Mouse (Mus musculus): ENCODE data around the gene Clk2.
A peak's percentile ranks its signal among the peaks of the same experiment; 100 is the strongest.
"Not testable (repeated sequence)": the region's sequence is repeated elsewhere in the genome, so short reads cannot be mapped to it uniquely, and the experiment has no call there.

The Clk2 gene

DNA sequence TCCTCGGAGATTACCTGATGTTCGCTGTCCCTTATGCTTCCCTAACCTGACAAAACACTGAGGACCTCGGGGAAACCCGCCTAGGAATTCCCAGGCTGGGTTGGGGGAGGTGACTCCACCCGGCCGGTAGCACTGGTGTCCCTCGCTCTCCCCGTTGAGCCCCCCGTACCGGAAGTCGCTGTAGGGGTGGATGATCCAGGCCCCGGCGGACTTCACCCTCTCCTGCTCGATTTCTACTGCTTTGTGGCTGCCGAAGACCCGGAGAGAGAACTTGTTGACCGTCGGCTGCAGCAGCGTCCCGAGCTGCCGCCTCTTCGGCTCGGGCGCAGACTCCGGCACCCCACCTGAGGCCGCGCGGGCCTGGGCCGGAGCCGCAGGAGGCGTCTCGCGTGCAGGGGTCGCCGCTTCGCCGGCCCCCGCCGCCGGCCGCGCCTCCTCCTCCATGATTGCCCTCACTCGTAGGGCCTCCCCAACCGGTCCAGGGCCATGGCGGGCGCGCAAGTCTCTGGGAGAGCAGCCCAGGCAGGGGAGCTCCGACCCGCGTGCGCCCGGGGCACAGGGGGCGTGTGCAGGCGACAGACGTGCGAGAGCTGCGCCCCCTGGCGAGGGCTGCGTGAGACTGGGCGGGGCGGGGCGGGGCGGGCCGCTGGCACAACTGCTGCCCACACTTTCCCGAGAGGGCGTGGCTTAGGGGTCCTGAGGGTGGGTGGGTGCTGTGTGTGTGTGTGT lies 4.8 kb upstream of the Clk2 start, which contains the start of gene Hcn3:
TSS of gene Hcn3 (minus strand) at position 581 of the 729 bp plus-strand sequence.
- DNase-seq (ENCODE audit: low read depth, low spot score) = peak; percentile 82

DNA sequence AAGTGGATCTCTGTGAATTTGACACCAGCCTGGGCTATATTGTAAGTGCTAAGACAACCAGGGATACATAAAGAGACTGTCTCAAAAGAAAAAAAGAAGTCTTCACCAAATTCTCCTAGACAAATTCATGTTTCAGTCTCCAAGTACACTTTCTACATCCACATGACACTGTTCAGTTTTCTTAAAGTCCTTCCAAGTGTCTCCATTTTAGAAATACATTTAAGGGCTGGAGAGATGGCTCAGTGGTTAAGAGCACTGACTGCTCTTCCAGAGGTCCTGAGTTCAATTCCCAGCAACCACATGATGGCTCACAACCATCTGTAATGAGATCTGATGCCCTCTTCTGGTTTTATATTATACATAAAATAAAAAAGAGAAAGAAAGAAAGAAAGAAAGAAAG lies 3.4 kb upstream of the Clk2 start:
- DNase-seq (ENCODE audit: low read depth, low spot score) = not testable (repeated sequence)

DNA sequence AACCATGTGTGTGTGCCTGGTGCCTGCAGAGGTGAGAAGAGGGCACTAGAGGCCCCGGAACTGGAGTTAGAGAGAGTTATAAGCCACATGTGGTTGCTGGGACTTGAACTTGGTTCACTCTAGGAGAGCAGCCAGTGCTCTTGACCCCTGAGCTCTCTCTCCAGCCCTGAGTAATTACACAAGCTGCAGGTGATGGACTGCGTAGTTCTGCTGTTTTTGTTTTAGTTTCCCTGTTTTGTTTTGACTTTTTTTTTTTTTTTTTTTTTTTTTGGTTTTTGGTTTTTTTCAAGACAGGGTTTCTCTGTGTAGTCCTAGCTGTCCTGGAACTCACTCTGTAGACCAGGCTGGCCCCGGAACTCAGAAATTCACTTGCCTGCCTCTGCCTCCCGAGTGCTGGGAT lies 2.8 kb upstream of the Clk2 start:
- no peak for DNase-seq (ENCODE audit: low read depth, low spot score)

DNA sequence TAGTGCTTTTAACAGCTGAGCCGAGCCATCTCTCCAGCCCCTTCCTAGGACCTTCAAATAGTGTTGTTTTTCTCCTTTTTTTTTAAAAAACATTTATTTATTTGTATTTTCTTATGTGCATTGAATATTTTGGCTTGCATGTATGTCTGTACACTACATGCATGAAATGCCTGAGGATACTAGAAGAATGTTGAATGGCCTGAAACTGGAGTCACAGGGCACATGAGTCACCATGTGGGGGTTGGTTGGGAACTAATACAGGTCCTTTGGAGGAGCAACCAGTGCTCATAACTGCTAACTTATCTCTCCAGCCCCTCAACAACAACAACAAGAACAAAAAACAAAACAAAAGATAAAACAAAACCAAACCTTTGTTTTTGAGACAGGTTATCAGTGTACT lies 1.5 kb upstream of the Clk2 start:
- DNase-seq (ENCODE audit: low read depth, low spot score) = no peak

DNA sequence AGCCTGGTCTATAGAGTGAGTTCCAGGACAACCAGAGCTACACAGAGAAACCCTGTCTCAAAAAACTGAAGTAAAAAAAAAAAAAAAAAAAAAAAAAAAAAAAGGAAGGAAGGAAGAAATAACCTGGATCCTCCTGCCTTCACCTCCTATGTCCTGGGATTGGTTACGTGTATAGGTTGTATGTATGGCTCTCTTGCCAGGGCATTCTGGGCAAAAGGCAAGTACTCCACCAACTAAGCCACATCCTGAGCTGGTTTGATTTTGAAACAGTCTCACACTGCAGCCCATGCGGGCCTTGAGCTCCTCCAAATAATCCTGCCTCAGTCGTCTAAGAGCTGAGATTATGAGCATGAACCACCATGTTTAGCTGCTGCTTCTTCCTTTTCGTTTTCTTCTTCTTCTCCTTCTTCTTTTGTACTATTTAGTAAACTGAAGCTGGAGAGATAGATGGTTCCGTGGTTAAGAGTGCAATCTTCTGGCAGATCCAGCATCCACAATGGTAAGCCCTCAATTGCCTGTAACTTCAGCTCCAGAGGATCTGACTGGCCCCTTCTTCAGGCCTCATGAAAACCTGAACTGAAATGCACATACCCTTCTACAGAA lies 851 bp upstream of the Clk2 start:
- DNase-seq (ENCODE audit: low read depth, low spot score) = no peak

DNA sequence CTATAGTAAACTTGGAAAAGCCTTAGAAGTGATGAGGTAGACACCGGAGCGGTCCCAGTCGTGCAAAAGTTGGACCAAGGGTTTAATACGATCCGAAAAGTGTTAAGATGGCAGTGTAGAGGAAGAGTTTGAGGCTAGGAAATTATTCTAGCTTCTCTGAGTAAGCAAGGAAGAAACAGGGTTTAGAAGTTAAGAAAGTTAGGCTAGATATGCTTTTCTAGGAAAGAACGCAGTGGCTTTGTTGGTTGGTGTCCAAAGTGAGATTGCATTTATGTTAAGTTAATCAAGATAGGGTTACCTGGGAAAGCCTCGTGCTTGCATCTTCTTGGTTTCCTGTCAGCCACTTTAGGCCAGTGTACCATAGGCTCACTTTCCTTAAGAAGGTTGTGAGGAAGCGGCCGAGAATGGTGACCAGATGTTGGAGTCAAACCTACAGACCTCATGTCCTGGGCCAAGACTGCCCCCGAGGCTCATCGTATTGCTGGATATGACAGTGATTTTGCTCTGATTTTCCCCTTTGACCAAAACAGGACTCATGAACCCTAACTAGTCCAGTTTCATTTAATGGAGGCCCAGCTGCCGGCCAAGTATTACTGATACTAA lies 774 bp downstream of the Clk2 start:
- DNase-seq (ENCODE audit: low read depth, low spot score) = no peak

DNA sequence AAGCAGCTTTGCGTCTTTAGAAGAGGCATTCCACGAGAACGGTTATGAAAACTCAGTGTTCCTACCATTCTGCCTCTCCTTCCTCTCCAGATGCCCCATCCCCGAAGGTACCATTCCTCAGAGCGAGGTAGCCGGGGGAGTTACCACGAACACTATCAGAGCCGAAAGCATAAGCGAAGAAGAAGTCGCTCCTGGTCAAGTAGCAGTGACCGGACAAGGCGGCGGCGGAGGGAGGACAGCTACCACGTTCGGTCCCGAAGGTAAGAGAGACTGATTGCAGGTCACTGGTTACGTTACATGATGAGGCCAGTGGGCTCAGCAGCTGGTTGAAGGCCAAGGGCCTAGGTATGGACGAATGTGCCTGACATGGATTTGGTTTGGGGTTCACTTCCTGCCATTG lies 2.4 kb downstream of the Clk2 start:
- no peak for DNase-seq (ENCODE audit: low read depth, low spot score)

DNA sequence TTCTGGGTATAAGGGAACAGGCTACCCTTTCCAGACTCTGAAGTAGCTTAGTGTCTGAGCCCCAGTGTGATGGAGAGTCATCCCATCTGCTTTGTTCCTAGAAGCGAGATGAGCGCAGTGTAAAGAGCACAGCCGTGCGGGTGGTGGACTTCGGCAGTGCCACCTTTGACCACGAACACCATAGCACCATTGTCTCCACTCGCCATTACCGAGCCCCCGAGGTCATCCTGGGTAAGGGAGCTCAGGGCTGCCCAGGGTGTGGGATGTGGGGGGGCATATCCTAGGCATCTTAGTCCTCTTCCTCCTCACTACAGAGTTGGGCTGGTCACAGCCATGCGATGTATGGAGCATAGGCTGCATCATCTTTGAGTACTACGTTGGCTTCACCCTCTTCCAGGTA lies 10.2 kb downstream of the Clk2 start:
- no peak for DNase-seq (ENCODE audit: low read depth, low spot score)

DNA sequence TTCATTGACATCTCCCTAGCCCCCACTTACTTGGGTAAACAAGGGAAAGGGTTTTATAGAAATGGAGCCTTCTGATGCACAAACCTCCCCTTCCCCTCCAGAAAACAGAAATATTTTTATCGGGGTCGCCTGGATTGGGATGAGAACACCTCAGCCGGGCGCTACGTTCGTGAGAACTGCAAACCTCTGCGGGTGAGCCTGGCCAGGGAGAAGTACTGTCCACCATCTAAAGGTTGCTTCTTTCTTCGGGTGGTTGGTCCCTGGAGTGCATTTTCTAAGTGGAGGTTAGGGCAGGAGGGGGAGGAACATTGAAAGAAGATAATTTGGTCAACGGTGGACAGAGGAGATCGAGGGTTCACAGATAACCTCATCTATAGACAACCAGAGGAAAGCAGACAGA lies 10.9 kb downstream of the Clk2 start:
- DNase-seq (ENCODE audit: low read depth, low spot score) = no peak

DNA sequence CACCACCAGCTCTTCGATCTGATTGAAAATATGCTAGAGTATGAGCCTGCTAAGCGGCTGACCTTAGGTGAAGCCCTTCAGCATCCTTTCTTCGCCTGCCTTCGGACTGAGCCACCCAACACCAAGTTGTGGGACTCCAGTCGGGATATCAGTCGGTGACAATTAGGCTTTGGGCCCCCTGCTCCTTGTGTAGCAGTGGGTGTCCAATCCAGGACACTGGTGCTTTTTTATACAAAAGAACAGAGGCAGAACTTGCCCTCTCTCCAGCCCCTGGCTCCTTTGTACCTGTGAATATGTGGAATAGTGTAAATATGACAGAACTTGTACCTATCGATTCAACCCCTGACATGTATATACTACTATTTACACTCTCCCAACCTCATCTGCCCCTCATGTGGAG lies 11.8 kb downstream of the Clk2 start:
- DNase-seq (ENCODE audit: low read depth, low spot score) = no peak

DNA sequence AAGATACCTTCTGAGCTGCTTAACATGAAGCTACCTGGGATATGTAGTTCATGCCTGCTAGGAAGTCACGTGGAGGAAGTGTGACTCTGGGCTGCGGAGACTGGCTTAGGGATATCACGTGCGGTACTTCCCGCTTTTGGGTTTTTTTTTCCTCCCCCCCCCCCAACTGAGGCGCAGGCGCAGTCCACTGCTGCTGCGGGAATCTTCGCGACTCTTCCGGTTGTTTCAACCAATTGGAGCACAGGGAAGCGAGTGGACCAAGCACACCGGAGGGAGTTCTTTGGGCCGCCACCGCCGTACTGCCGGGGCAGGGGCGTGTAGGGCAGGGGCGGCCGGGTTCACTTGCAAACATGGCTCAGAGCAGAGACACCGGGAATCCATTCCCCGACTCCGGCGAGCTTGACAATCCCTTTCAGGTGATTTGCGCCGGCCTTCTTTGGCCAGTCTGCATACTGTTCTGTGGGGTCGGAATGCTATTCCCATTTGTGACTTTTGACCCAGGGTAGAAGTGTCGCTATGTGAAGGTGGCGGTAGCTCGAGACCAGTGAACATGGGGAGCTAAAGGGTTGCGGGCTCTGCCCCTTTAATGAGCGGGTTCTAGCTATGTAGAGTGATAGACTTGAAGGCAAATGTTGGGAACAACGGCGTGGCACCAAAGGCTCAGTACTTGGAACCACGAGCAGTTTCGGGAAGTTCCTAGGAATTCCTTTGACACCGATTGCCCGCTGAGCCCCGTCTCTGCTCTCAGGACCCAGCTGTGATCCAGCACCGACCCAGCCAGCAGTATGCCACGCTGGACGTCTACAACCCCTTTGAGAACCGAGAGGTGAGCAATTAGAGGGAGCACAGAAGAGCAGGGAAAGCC lies 12.9 kb downstream of the Clk2 start, which contains the start of gene Scamp3:
TSS of gene Scamp3 (plus strand) at position 232 of the 865 bp plus-strand sequence.
- DNase-seq (ENCODE audit: low read depth, low spot score) = peak; percentile 99

DNA sequence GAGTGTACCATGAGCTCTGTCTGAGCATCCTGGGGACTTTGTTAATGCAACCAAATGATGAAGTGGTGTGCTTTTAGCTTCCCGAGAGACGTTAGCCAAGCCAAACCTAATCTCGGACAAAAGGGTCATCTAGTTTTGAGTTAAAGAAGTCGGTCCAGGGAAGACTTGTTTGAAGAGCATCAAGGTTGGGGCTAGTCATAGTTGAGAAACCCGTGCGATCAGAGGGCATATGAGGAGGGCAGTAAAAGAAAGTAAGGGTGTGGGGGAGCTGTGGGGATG lies 13.5 kb downstream of the Clk2 start:
- DNase-seq (ENCODE audit: low read depth, low spot score) = no peak

DNA sequence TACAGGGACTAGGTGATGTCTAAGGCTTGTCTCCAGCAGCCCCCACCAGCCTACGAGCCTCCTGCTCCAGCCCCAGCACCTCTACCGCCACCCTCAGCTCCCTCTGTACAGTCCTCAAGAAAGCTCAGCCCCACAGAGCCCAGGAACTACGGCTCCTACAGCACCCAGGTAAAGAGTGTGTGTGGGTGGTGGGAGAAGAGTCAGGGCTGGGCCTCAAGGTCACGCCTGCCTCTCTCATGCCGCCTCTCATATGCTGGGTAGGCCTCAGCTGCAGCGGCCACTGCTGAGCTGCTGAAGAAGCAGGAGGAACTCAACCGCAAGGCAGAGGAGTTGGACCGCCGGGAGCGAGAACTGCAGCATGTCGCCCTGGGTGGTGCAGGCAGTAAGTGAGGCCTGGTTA lies 14.5 kb downstream of the Clk2 start:
- DNase-seq (ENCODE audit: low read depth, low spot score) = no peak

DNA sequence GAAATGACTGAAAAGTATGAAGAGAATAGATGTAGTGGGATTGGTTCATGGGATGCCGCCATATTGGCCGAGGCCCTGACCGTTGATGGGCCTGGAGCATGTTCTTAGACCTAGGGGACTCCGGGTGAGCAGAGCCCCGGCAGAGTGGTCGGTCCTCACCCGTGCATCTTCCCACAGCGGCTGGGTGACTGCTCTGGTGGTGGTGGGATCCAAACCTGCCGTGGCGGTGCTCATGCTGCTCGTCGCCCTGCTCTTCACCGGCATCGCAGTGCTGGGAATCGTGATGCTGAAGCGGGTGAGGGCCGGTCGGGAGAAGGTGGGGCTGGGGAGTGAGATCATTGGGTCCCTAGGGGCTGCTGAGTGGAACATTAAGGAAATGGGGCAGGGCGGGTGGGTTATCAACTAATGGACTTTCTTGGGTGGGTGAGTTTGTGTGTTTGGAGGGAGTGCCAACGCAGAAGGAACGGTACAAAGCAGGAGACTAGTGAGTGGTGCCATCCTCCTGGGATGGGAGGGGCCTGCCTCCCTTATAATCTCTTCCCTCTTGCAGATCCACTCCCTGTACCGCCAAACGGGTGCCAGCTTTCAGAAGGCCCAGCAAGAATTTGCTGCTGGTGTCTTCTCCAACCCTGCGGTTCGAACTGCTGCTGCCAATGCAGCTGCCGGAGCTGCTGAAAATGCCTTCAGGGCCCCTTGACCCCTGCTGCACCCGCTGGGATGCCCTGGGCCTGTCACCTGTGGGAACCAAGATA lies 17.3 kb downstream of the Clk2 start:
- no peak for DNase-seq (ENCODE audit: low read depth, low spot score)

DNA sequence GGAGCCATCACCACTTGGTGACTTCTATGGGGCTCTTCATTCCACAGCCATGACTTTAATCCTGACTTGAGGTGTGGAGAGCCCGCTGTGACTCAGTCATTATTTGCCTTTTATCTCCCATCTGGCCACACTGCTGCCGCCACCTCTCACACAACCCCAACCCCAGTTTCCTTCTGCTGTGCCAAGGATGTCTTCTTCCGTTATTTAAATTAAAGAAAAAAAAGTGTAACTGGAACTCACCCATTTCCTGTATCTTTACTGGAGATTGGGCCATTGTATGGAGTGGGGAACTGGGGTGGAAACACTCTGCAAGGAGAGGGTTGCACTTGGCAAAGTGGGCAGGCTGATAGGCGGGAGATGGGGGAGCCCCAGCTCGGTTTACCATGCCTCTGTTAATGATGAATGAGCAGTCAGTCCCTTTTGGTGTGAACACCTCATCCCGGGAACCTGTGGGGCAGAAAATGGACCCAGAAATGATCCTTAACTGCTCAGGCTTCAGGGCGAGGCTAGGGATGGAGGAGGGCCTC lies 18.0 kb downstream of the Clk2 start:
- no peak for DNase-seq (ENCODE audit: low read depth, low spot score)

DNA sequence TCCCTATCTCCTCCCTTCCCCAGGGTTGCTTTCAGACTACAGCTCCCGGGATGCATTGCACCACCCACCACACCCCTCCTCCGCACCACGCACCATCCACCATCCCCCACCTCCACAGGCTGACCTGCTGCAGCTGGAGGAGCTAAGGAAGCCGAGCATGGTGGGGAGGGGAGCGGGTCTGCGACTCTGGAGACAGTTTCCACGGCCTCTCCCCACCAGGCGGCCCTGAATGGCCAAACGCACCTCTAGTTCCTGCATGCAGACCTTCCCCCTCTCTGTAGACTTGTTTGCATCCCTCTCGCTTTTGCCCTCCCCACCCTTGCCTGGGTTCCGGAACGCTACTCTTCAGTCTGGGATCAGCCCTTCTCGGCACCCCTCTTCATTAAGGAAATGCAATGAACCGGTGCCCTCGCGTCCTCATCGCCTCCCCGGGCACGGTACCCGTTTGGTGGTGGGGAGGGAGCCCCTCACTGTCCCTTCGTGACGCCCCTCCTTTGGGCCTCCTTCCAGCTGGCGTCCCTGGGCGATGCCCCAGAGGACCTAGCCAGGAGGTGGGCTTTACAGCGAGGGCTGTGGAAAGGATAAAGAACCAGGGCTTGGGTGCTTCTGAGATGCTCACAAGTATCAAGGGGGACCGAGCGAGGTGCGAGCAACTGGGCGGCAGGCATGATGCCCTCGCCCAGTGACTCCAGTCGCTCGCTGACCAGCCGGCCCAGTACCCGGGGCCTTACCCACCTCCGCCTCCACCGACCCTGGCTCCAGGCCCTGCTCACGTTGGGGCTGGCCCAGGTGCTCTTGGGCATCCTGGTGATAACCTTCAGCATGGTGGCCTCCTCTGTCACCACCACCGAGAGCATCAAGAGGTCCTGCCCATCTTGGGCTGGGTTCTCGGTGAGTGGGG lies 18.7 kb downstream of the Clk2 start, which contains the start of gene Fam189b:
TSS of gene Fam189b (plus strand) at position 86 of the 901 bp plus-strand sequence.
- peak; percentile 98 for DNase-seq (ENCODE audit: low read depth, low spot score)

DNA sequence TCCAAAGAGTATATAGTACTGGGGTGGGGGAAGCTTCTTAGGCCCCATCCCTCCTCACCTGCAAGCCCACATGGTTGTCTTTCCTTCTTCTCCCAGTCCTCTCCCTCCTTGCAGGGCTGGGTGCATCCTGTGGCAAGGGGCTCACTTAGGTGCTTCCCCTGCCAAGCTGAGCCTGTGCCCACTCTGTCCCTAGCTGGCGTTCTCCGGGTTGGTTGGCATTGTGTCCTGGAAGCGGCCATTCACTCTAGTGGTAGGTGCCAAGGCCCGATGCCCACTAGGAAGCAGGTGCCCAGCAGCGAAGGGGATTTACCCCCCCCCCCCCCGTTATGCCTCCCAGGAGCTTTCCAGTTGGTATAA lies 19.3 kb downstream of the Clk2 start:
- peak; percentile 39 for DNase-seq (ENCODE audit: low read depth, low spot score)

DNA sequence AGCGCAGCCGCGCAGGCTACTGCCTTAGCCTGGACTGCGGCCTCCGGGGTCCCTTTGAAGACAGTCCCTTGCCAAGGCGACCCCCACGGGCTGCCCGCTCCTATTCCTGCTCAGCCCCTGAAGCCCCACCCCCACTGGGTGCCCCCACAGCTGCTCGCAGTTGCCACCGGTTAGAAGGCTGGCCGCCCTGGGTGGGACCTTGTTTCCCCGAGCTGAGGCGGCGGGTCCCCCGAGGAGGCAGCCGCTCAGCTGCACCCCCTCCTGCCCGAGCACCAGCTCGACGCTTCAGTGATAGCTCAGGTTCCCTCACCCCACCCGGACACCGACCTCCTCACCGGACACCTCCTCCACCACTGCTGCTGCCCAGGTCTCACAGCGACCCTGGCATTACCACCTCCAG lies 22.6 kb downstream of the Clk2 start:
- no peak for DNase-seq (ENCODE audit: low read depth, low spot score)

DNA sequence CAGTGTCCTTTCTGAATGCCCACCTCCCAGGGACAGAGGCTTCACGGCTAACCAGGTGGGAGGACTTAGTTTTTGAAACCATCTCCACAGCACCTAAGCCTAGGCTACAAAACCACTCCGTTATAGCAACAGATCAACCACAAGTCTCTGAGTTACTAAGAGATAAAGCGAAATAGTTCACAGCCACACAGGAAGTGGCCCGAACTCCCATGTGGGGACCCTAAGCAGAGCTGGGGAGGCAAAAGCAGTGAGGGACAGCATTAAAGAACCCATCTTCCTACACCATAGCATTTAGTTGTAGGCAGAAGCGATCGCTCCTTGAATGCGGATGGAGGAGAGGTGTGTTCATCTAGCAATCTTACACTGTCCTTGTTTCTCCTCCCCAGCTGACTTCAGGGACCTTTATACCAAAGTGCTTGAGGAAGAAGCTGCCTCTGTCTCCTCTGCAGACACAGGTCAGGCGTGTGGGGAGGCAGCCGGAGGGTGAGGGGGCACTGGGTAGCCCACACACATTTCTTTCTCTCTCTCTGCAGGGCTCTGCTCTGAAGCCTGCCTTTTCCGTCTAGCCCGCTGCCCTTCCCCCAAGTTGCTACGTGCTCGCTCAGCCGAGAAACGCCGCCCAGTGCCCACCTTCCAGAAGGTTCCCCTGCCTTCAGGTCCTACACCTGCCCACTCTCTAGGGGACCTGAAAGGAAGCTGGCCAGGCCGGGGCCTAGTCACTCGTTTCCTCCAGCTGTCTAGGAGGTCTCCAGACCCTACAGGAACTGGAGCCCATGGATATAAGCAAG lies 23.3 kb downstream of the Clk2 start:
- DNase-seq (ENCODE audit: low read depth, low spot score) = no peak
